Mouse (Mus musculus): Measurements from ENCODE around the gene Apol8.

Gene Apol8

DNA sequence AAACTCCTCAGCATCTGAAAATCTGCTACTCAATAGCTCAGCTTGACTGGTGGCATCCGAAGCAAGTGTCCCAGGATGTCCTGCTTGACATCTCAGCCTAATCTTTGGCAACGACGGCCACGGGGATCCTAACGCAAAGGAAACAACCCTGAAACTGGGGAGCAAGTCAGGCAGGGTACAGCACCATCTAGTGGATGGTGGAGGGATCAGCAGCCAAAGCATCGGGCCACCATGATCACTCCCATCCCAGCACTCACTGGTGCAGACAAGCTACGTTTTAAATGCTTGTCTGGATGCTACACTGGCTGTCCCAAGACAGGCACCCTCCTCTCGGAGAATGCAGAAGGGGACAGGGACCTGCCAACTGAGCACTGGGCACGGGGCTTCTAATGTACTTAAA is at the start of gene Apol8:
Gene Apol8, minus strand, starts transcription at position 156 of the 400 bp plus-strand sequence.
- peak; percentile 63 for DNase-seq (ENCODE audit: low read depth, low spot score)

GRCm38 (mm10) chr15:77805657-77806056 is 48.9 kb upstream of the Apol8 start:
- DNase-seq (ENCODE audit: low read depth, low spot score): no peak

DNA sequence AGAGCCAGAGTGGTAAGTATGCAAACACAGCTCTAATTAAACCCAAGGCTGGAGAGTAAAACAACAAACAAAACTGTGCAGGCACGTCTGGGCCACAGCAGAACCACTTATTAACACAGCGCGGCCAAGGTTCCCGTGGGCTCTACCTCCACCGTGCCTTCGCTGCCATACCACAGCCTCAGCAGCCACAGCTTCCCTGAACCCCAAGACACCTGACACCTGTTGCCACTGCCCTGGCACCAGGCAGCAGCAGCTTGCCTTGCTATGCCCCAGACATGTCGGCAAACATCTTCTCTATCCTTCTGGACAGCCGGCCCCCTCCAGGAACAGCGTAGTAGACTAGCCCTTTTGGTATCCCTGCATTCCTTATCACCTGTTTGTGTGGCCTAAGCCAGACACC is 48.1 kb upstream of the Apol8 start:
- no peak for DNase-seq (ENCODE audit: low read depth, low spot score)

DNA sequence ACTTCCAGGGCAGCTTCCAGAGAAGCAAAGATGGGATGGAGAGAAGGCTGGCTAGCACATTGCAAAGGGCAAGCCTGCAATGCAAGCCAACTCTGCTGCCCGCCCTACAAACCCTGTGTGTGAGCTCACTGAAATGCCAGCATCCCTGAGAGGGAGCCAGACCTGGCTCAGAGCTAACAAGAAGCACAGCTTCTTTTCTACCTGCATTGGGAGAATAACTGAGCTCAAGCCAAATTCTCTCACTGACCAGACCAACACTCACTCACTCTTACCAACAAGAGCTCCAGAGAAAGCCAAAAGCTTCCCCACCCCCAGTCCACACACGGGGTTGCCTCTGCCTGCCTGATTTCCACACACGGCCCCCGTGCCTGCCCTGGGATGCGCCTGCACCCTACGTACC is 47.7 kb upstream of the Apol8 start:
- no peak for DNase-seq (ENCODE audit: low read depth, low spot score)

DNA sequence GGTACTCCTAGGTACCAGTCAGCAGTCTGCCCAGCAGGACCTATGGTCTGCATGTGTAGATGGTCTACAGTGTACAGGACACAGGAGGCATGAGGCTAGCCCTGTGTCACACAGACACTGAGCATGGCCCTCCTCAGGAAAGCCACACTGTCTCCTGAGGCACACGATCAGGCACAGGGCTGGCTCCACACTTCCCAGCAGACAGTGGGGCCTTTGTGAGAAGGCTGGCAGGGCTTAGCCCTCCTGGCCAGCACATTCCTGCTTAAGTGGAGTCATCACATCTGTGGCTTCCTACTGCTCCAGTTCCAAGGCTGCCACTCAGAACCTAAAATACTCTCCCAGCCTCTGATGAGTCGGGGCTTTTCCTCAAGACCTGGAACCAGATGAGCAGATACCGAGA is 46.9 kb upstream of the Apol8 start:
- no peak for DNase-seq (ENCODE audit: low read depth, low spot score)

DNA sequence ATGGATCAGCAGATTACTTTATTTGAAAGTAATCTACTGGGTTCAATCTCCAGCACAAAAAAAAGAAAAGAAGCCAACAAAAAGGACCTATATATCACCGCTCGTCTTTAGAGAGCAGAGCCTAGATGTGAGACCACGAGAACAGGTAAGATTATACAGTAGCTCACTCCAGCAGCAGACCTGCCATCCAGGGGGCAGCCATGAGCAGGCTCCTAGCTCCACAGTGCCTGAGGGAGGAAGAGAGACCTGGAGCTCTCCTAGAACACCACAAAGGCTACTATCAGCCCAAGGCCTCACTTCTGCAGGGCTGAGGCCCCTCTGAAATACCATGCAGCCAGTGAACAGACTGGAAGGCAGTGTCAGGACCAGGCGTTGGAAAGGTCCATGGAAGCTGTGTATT is 46.2 kb upstream of the Apol8 start:
- no peak for DNase-seq (ENCODE audit: low read depth, low spot score)

- no peak for DNase-seq (ENCODE audit: low read depth, low spot score)
Observed at GRCm38 (mm10) chr15:77801188-77801587, 44.4 kb upstream of the Apol8 start.

DNA sequence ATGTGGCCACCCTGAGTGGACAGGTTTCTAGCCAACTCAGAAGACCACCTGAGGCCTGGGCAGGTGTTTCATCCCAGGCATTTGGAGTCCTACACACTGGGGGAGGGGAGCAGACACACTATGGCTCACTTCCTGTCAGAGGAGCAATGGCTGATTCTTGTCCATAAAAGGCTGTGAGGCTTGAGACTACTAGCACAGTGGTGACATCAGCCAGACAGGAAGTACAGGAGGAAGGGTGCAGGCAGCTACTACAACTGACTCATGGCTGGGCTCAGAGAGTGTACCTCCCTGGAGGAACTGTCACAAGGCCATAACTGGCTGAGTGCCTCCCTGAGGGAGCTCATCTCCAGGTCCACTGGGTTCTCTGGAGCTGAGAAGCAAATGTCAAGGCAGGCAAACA is 43.7 kb upstream of the Apol8 start:
- DNase-seq (ENCODE audit: low read depth, low spot score): peak; percentile 59

DNA sequence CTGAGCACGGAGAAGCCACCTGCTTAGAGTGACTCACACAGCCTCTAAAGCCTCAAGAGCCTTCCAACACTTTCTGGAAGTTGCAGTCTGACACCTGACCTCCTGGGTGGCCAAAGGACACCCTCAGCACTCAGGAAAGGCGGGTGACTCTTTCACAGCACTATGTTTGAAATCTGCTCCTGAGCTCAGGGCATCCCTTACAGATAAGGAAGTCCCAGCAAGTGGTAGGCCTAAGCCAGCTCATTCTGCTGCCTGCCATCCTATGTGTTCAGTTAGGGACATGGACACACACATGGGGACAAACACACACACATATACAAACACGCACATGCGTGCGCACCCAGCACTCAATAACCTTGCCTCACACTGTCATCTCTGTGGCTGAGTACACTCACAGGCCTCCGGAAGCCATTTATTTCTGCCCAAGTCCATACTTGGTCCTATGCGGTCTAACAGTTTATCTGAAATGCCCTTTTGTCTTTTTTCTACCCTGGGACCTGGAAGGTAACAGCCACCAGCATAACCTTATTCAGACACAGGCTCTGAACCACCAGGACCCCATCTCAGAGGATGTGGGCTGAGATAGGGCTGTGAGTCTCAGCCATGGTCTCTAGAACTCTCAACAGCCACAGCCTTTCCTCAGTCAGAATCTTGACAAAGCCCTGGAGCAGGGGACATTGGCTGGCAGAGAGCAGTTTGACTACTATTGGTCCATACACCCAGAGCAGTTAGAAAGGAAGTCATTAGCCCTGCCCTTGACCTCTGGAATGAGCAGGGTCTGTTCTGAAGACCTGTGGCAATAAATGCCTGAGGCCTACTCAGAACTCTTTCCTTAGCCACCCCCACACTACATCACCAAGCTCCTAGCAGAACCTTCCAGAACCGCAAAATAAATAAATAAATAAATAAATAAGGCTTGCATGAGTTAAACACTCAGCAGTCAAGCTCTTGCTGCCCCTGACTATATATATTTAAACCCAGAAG is 43.0 kb upstream of the Apol8 start:
- DNase-seq (ENCODE audit: low read depth, low spot score): no peak

DNA sequence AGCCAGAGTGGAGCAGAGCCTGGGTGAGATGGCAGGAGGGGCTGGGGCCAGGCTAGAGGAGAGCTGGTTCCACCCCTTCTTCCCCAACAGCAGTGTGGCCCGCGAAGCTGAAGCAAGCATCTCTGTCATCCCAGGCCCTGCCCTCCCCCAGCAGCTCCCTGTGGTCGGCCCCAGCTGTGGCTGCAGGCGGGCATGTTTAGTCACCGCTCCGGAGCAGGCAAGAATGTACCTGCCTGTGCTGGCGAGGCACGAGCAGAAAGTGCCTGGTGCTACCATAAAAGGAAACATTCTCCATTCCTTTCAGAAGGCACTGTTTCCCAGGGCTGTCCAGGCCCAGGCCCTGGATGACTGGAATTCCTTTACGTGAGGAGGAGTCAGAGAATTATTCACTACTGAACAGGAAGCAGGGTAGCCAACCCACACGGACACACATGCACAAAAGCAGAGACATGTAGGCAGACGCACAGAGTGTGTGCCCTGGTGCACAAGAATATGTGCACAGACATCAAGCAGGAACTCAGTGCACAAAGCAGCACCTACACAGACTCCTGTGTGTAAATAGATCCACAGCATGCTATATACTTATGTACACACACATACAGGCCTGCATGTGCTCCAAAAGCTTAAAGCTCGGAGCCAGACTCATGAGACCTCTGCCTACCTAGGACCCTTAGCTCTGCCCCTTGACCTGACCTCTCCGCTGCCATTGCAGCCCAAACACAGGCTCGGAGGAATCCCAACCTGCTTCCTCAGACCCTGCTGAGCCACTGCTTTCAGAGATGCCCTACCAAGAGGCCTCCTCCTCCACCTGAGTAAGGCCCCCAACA is 42.1 kb upstream of the Apol8 start:
- DNase-seq (ENCODE audit: low read depth, low spot score): no peak

GRCm38 (mm10) chr15:77797609-77798411 is 41.0 kb upstream of the Apol8 start:
- no peak for DNase-seq (ENCODE audit: low read depth, low spot score)

GRCm38 (mm10) chr15:77796409-77797035 is 39.7 kb upstream of the Apol8 start:
- DNase-seq (ENCODE audit: low read depth, low spot score): no peak

- no peak for DNase-seq (ENCODE audit: low read depth, low spot score)
Observed at GRCm38 (mm10) chr15:77794908-77795356, 38.1 kb upstream of the Apol8 start.

DNA sequence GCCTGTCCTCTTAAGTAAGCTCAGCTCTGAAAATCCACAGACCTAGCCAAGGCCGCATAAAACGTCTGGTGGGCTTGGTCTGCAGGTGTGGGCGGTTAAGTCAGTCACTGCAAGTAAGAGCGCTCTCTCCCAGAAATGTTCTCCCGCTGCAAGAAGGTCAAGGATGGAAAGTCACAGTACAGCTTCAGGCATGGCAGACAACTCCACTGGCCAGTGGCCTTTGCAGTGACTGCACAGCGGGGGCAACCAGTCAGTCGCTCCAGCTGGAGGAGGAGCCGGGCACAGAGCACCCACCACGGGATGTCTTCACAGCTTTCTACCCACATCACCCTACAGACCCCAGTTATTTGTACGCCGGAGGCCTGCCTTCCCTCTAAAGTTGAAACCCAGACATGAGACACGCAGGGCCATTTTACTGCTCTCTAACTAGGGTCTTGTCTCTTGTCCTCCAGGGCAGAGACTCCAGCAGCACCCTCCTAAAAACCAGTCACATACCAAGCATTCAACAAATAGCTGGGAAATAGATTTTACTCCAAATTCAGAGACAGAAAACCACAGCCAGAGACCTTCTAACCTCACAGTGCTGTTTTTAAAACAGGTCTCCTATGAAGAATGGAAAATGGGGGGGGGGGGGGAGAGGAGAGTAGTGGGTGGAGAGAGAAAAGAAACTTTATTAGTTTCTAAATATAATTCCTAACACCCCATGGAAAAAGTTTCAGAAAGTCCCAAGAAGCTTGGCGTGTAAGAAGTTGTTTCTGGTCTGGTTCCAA is 37.5 kb upstream of the Apol8 start:
- no peak for DNase-seq (ENCODE audit: low read depth, low spot score)

DNA sequence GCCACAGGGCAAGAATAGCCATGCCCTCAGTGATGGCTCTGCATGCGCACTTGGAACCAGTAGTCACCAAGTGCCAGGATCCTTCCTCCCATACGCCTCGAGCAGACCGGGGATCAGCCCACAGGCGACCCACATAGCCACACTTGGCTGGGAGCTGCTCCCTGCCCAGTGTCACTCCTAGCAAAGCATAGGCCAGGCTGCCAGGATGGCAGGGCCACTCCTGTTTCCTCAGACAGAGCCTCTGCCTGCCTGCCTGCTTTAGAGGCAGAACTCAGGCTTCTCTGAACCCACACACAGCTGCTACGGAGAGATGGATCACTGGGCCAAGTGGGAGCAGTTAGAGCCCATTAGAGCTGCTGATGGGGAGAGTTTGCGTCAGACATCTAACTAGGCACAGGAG is 36.8 kb upstream of the Apol8 start:
- no peak for DNase-seq (ENCODE audit: low read depth, low spot score)

GRCm38 (mm10) chr15:77793094-77793493 is 36.3 kb upstream of the Apol8 start:
- no peak for DNase-seq (ENCODE audit: low read depth, low spot score)

DNA sequence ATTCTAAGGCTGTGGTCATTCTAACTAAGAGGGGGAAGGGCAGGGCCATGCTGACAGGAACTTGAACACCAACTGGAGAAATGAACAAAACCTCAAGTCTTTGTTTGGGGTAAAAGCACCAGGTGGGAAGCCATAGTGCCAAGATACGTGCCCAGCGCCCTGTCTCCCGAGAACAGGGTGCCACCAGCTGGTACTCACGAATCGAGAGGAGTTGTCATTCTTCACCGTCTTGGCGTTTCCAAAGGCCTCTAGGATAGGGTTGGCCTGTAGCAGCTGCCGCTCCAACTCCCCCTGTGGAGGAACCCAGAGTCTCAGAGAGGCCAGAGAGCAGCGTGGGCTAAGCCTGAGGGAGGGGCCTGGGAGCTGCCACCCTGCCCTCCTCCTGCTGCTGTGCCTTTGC is 35.3 kb upstream of the Apol8 start:
- no peak for DNase-seq (ENCODE audit: low read depth, low spot score)

DNA sequence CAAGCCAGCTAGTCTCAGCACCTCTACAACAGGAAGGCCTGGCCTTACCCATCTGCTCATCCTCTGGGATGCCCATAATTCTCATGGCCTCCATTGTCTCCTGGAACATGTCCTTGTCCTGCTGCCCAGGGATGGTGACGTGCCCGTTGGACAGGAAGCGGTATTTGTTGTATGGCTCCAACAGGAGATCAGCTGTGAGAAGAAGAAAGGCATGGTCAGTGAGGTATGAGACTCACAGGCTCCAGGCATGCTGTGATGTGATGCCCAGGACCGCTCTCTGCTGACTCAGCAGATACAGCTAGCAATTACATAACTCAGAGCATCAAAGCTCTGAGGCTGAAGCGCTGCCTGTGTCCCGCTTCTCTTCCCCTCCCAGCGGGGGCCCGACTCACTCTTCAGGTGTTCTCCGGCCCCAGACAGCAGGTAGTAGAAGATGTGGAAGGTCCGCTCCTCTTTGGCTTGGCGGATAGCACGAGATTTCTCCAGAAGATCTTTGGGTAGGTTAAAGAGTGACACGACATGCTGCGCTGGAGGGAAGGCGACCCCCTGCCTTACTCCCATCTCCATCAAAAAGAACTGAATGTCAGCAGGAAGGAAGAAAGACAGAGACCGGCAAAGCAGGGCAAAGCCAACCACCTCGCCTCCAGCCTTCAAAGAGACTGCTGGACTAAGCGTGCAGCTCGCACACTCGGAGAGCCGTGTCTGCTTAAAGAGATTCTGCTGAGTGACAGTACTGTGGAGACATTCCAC is 34.0 kb upstream of the Apol8 start:
- DNase-seq (ENCODE audit: low read depth, low spot score): no peak

DNA sequence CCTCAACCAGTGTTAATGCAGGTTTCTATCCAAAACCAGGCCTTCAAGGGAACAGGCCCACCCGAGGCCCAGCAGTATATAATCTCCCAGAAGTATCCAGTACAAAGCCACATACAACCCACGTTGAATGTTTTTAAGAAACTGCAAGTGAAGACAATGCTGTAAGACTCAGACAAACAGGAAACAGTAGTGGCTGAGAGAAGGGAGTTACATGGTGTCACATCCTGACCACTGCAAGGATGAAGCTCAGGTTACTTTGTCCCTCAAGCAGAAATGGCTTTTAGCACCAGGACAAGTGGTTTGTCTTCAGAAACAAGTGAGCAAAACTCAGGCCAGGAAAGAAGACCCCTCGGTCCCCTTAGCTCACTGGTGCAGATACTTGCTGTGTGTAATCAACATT is 32.4 kb upstream of the Apol8 start:
- DNase-seq (ENCODE audit: low read depth, low spot score): no peak

DNA sequence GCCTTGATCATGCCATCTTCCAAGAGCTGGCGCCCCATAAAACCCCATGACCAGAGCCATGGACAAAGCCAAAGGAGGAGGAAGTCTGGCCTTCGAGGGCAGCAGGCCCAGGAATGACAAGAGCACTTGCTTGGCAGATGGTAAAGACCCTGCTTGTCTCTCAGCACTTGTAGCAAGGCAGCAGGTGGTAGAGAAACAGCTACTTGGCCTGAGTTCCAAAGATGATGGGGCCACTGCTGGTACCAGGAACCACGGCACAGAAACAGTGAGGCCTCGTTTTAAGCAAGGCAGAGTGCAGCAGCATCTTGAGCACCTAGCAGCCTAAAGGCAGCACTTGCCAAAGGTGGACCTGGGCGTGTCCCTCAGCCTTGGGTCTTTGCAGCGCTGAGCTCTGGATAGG is 31.6 kb upstream of the Apol8 start:
- DNase-seq (ENCODE audit: low read depth, low spot score): no peak
